25 mouse cellular contexts compared by ENCODE assay signal in genomic region chr2:9369572-9369971, GRCm38 (mm10).
"Had no signal": no experiment of that assay in that cellular context is flagged by ENCODE, and none has a peak within 500 bp of the region (broad histone marks: within the 10 kb centered on the region; RNA-seq: fewer than 3 reads in every experiment).

No protein-coding gene starts in this region.

- H3K4me2 ChIP-seq: kidney, embryonic 15.5 days; limb, embryonic 13.5 days; liver, embryonic 12.5 days; liver, embryonic 15.5 days; lung, embryonic 15.5 days; midbrain, embryonic 13.5 days; neural tube, embryonic 13.5 days had no signal

- ATAC-seq: liver, embryonic 12.5 days; midbrain, embryonic 13.5 days; midbrain, embryonic 16.5 days had no signal

- H3K36me3 ChIP-seq: kidney, embryonic 15.5 days; limb, embryonic 10.5 days; limb, embryonic 13.5 days; liver, embryonic 12.5 days; liver, embryonic 15.5 days; lung, embryonic 15.5 days; midbrain, embryonic 10.5 days; midbrain, embryonic 13.5 days; neural tube, embryonic 13.5 days had no signal

- H3K4me3 ChIP-seq: kidney, embryonic 15.5 days; limb, embryonic 10.5 days; limb, embryonic 13.5 days; liver, embryonic 12.5 days; liver, embryonic 15.5 days; lung, embryonic 15.5 days; megakaryocyte, embryonic 14.5 days; midbrain, embryonic 10.5 days; midbrain, embryonic 13.5 days; myocyte; neural tube, embryonic 13.5 days had no signal

- H3K4me1 ChIP-seq: kidney, embryonic 15.5 days; limb, embryonic 10.5 days; limb, embryonic 13.5 days; liver, embryonic 12.5 days; liver, embryonic 15.5 days; lung, embryonic 15.5 days; megakaryocyte, embryonic 14.5 days; midbrain, embryonic 10.5 days; midbrain, embryonic 13.5 days; neural tube, embryonic 13.5 days had no signal

- H3K27ac ChIP-seq: kidney, embryonic 15.5 days; limb, embryonic 10.5 days; limb, embryonic 13.5 days; liver, embryonic 12.5 days; liver, embryonic 15.5 days; lung, embryonic 15.5 days; midbrain, embryonic 10.5 days; midbrain, embryonic 13.5 days; neural tube, embryonic 13.5 days; stomach, postnatal 0 days had no signal

- H3K9ac ChIP-seq: kidney, embryonic 15.5 days; limb, embryonic 13.5 days; liver, embryonic 12.5 days; liver, embryonic 15.5 days; lung, embryonic 15.5 days; midbrain, embryonic 13.5 days; neural tube, embryonic 13.5 days had no signal

- H3K27me3 ChIP-seq: kidney, embryonic 15.5 days; limb, embryonic 13.5 days; liver, embryonic 12.5 days; liver, embryonic 15.5 days; lung, embryonic 15.5 days; megakaryocyte, embryonic 14.5 days; midbrain, embryonic 13.5 days; neural tube, embryonic 13.5 days had no signal

- H3K9me3 ChIP-seq: kidney, embryonic 15.5 days; limb, embryonic 10.5 days; limb, embryonic 13.5 days; liver, embryonic 12.5 days; liver, embryonic 15.5 days; lung, embryonic 15.5 days; megakaryocyte, embryonic 14.5 days; midbrain, embryonic 10.5 days; midbrain, embryonic 13.5 days; neural tube, embryonic 13.5 days had no signal

- DNase-seq: kidney, postnatal 10 days; kidney, postnatal 36 days; liver; lung, adult 18-20 months; lung, postnatal 10 days; lung, postnatal 36 days; right cerebral cortex, adult 18-20 months; right cerebral cortex, postnatal 14 days; right cerebral cortex, postnatal 4 days; thymus, adult 2 months; thymus, postnatal 14 days; thymus, postnatal 4 days had no signal
